Mouse (Mus musculus) left cerebral cortex, adult 8-10 months (tissue): ENCODE data around the gene Ube2h. TPM values are rescaled to one million over a fixed set of nuclear protein-coding genes. Genes with fewer than 3 reads are reported as not detected.
"Not testable (repeated sequence)": the region's sequence is repeated elsewhere in the genome, so short reads cannot be mapped to it uniquely, and the experiment has no call there.

Experiments used
- DNase-seq, 2 experiments: peaks; one replicate each; pipeline ENCODE4 v3.0.0; 2022; ENCODE audit warnings: low spot score in 2 of 2
- total RNA-seq, 4 experiments: library from RNA; stranded (reverse); gene quantifications; 2 replicates each; pipeline ENCODE4 v1.2.4; 2022

The Ube2h gene
- total RNA-seq, 4 experiments from 2014 or later: 85.2 to 87.7 (median 87.5) TPM

GRCm38 (mm10) chr6:30205180-30205538 lies 99.2 kb downstream of the Ube2h start:
- DNase-seq: not testable (repeated sequence)

- no peak for DNase-seq
Measured at GRCm38 (mm10) chr6:30204383-30205179, 99.8 kb downstream of the Ube2h start.

- DNase-seq: no peak
Measured at GRCm38 (mm10) chr6:30196143-30196542, 108.2 kb downstream of the Ube2h start.

GRCm38 (mm10) chr6:30195656-30196055 lies 108.7 kb downstream of the Ube2h start:
- no peak for DNase-seq

- no peak for DNase-seq
Measured at GRCm38 (mm10) chr6:30183624-30184023, 120.7 kb downstream of the Ube2h start.

- DNase-seq: no peak
Measured at GRCm38 (mm10) chr6:30182038-30182437, 122.3 kb downstream of the Ube2h start.

- no peak for DNase-seq
Measured at GRCm38 (mm10) chr6:30180321-30180720, 124.0 kb downstream of the Ube2h start.

- no peak for DNase-seq
Measured at GRCm38 (mm10) chr6:30179046-30179445, 125.3 kb downstream of the Ube2h start.

GRCm38 (mm10) chr6:30178023-30178639 lies 126.2 kb downstream of the Ube2h start:
- DNase-seq: no peak

GRCm38 (mm10) chr6:30177305-30177704 lies 127.0 kb downstream of the Ube2h start:
- no peak for DNase-seq

- no peak for DNase-seq
Measured at GRCm38 (mm10) chr6:30176496-30176895, 127.8 kb downstream of the Ube2h start.

- DNase-seq: no peak
Measured at GRCm38 (mm10) chr6:30175918-30176421, 128.4 kb downstream of the Ube2h start.

GRCm38 (mm10) chr6:30175225-30175917 lies 129.0 kb downstream of the Ube2h start:
- DNase-seq: no peak

- DNase-seq: no peak
Measured at GRCm38 (mm10) chr6:30174461-30175224, 129.7 kb downstream of the Ube2h start.

- no peak for DNase-seq
Measured at GRCm38 (mm10) chr6:30173551-30174460, 130.5 kb downstream of the Ube2h start.

GRCm38 (mm10) chr6:30172820-30173550 lies 131.4 kb downstream of the Ube2h start:
- DNase-seq: no peak

- DNase-seq: no peak
Measured at GRCm38 (mm10) chr6:30172441-30172819, 131.9 kb downstream of the Ube2h start.

- DNase-seq: no peak
Measured at GRCm38 (mm10) chr6:30171967-30172366, 132.4 kb downstream of the Ube2h start.

GRCm38 (mm10) chr6:30171226-30171625 lies 133.1 kb downstream of the Ube2h start:
- no peak for DNase-seq

- no peak for DNase-seq
Measured at GRCm38 (mm10) chr6:30169148-30169547, 135.2 kb downstream of the Ube2h start.
